8 mouse cellular contexts compared by ENCODE assay signal in genomic region chr2:152143279-152144157, GRCm38 (mm10). TPM values are rescaled to one million over a fixed set of nuclear protein-coding genes. Genes with fewer than 3 reads are reported as not detected.
DNase-seq lines count a peak whose midpoint lies in the region; ATAC-seq lines count a peak whose summit lies in the region.

TSS of gene Tcf15 (plus strand) at chr2:152143561.

- under 1% methylated on average over 103 of the region's 118 CpGs for WGBS in forebrain, embryonic 12.5 days

- H3K36me3 ChIP-seq in forebrain, embryonic 12.5 days (replicated peaks) = no peaks in the 10 kb centered on the region

- peak within 1 kb of the TSS; percentile 65 for H3K4me2 ChIP-seq in forebrain, embryonic 12.5 days

- peak within 1 kb of the TSS; percentile 46 for H3K4me3 ChIP-seq in forebrain, embryonic 12.5 days (replicated peaks)

- intact Hi-C loops in heart, postnatal 10 days (cut with DNase I) = loop anchor here (2.0 kb wide), 1 partner anchor 45 kb away; no protein-coding TSS in a partner anchor

- no peaks in the 10 kb centered on the region for H3K9me3 ChIP-seq in forebrain, embryonic 12.5 days

- H3K27me3 ChIP-seq in forebrain, embryonic 12.5 days = peaks cover 82% of the 10 kb centered on the region

- peak; percentile 27 for DNase-seq in thymus, postnatal 4 days
- DNase-seq in thymus, postnatal 25 days = no peak
- peak; percentile 77 to 78 for DNase-seq in heart, postnatal 10 days
- peak; percentile 86 to 90 for DNase-seq in kidney, postnatal 25 days
- peak; percentile 68 for DNase-seq in testis, postnatal 10 days (ENCODE audit: low spot score)
- no peak for DNase-seq in frontal cortex, postnatal 36 days (ENCODE audit: low spot score in 2 of 2)

- peak; percentile 77 for ATAC-seq in forebrain, embryonic 12.5 days (ENCODE audit: low FRiP score)
- peak; percentile 71 for ATAC-seq in megakaryocyte-erythroid progenitor cell, adult 5-6 weeks (replicated peaks; ENCODE audit: low FRiP score, low TSS enrichment, poor library complexity, severe bottlenecking)

- H3K4me1 ChIP-seq in forebrain, embryonic 12.5 days = peaks cover 36% of the 10 kb centered on the region

- H3K27ac ChIP-seq in forebrain, embryonic 12.5 days = no peak within 1 kb of the TSS

- H3K9ac ChIP-seq in forebrain, embryonic 12.5 days = peak within 1 kb of the TSS; percentile 51

RNA-seq across cellular contexts. Expression of gene Tcf15, which starts in this region (rescaled TPM):
- polyA plus RNA-seq in forebrain, embryonic 12.5 days (2016; fragmentation: Nextera tagmentation; extraction: Ambion mirVana) = 3.0 and 3.2 TPM in 2 replicates
- total RNA-seq in heart, postnatal 10 days (2021) = 10 to 100 TPM; 44.1 to 53.6 TPM
- total RNA-seq in megakaryocyte-erythroid progenitor cell, adult 5-6 weeks (2014; fragmentation: Nextera tagmentation) = 1.0 TPM in 1 of 2 replicates, not detected in the other
- 2.1 and 4.3 TPM in 2 replicates for total RNA-seq in megakaryocyte-erythroid progenitor cell, adult 5-6 weeks (2017)

Comparison
In these comparisons a context has a peak if more than half of its experiments do, and no peak if none do; other contexts are left out.
1. RNA of gene Tcf15 (total RNA-seq): 44.1 to 53.6 TPM in heart, postnatal 10 days; 1.0 to 4.3 TPM in megakaryocyte-erythroid progenitor cell, adult 5-6 weeks; every median in the first group is over 4 times any median in the second.
2. DNase-seq: peak in thymus, postnatal 4 days (single experiment), heart, postnatal 10 days (2 of 2), kidney, postnatal 25 days (2 of 2) and testis, postnatal 10 days (single experiment); none in thymus, postnatal 25 days (single experiment) and frontal cortex, postnatal 36 days (0 of 2).